Mouse (Mus musculus) embryonic fibroblast, embryonic 13.5 days (primary cell): ENCODE measurements around the gene Fars2.

Source experiments
- CTCF ChIP-seq: IDR thresholded peaks from 2 replicates; pipeline ENCODE4 v1.5.1; 2011; ENCODE audit warnings: mild to moderate bottlenecking, control low read depth, low read length, moderate library complexity, borderline replicate concordance; ENCODE audit not compliant: insufficient read depth
- POLR2A ChIP-seq: IDR thresholded peaks from 2 replicates; pipeline ENCODE4 v1.6.1; 2011; ENCODE audit warnings: low read depth, mild to moderate bottlenecking, control low read depth, low read length, moderate library complexity

DNA sequence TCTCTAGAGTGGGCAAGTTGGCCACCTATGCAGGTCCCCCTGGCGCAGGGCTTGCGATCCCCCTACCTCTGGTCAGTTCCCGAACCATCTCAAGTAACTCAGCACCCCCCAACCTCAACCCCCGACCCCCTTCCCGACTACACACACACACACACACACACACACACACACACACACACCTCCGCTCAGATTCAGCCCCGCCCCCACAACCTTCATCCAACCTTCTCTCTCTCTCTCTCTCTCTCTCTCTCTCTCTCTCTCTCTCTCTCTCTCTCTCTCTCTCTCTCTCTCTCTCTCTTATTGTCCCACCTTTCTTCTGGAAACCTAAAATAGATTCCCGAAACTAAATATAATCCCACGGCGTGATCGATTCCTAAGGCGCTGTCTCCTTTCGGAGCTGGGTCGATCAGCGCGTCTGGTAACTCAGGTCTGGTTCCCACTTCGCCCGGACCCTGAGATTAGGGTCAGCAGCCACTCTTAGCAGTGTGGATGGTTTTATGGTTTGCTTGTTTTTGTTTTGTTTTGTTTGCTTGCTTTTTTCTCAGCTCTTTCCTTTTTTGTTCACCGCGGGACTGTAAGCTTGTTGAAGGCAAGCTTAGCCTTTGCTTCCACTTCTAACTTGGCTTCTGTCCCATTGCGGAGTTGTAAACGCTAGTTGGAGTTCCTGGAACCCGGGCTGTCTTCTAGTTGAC is 610.7 kb downstream of the Fars2 start:
- TF ChIP-seq CTCF = no peak
- TF ChIP-seq POLR2A = no peak
